Mouse (Mus musculus) megakaryocyte, embryonic 14.5 days (primary cell): Measurements from ENCODE around the gene Trp73.

ENCODE experiments used
- FLI1 ChIP-seq: IDR thresholded peaks from 2 replicates; pipeline ENCODE4 v1.6.1; 2012; ENCODE audit warnings: low read length, inconsistent platforms, mixed read lengths
- GATA1 ChIP-seq: IDR thresholded peaks from 3 replicates; pipeline ENCODE4 v1.6.1; 2012; ENCODE audit warnings: mixed read lengths, low read length, inconsistent platforms, borderline replicate concordance

GRCm38 (mm10) chr4:154081974-154082373, 58.0 kb downstream of the Trp73 start:
- TF ChIP-seq GATA1 (no peak), FLI1 (no peak)
